Mouse (Mus musculus) hindbrain, postnatal 0 days (tissue): Measurements from ENCODE around the gene H6pd. TPM values are rescaled to one million over a fixed set of nuclear protein-coding genes. Genes with fewer than 3 reads are reported as not detected.
A peak's percentile ranks its signal among the peaks of the same experiment; 100 is the strongest.

Experiments
- ATAC-seq: fragments of 200-750 bp; cut with Nextera tagmentation; 2 replicates; pipeline ENCODE4 v1.8.0; 2017; ENCODE audit warnings: mild to moderate bottlenecking, moderate TSS enrichment, moderate library complexity
- DNase-seq: peaks from one replicate; pipeline ENCODE4 v3.0.0-alpha.2; 2015; ENCODE audit warnings: low spot score
- H3K27ac ChIP-seq: fragments of 300-500 bp; sonication (generic); 2 replicates; pipeline ENCODE4 v1.5.1; 2014; ENCODE audit warnings: mild to moderate bottlenecking
- H3K27me3 ChIP-seq: fragments of 300-500 bp; sonication (generic); 2 replicates; pipeline ENCODE4 v1.6.1; 2014; ENCODE audit warnings: low read length, mixed read lengths; ENCODE audit not compliant: insufficient read depth
- H3K36me3 ChIP-seq: fragments of 300-500 bp; sonication (generic); 2 replicates; pipeline ENCODE4 v1.6.1; 2014; ENCODE audit warnings: low read length, mixed read lengths; ENCODE audit not compliant: insufficient read depth
- H3K4me1 ChIP-seq: fragments of 300-500 bp; sonication (generic); 2 replicates; pipeline ENCODE4 v1.6.1; 2014; ENCODE audit warnings: antibody characterized with exemption, low read length, mixed read lengths; ENCODE audit not compliant: insufficient read depth
- H3K4me2 ChIP-seq: fragments of 300-500 bp; sonication (generic); 2 replicates; pipeline ENCODE4 v1.6.1; 2014; ENCODE audit warnings: low read depth, mild to moderate bottlenecking, low read length, moderate library complexity, mixed read lengths
- H3K4me3 ChIP-seq: fragments of 300-500 bp; sonication (generic); 2 replicates; pipeline ENCODE4 v1.5.1; 2014; ENCODE audit warnings: low read length
- H3K9ac ChIP-seq: fragments of 300-500 bp; sonication (generic); replicated peaks from 2 replicates; pipeline ENCODE4 v1.6.1; 2014; ENCODE audit warnings: mild to moderate bottlenecking, low read length, moderate library complexity, mixed read lengths
- H3K9me3 ChIP-seq: fragments of 300-500 bp; sonication (generic); 2 replicates; pipeline ENCODE4 v1.6.1; 2016; ENCODE audit warnings: low read length, mixed read lengths
- CTCF ChIP-seq: IDR thresholded peaks from 2 replicates; pipeline ENCODE4 v1.5.1; 2016; ENCODE audit warnings: antibody characterized with exemption, control low read depth, low read depth
- WGBS: fragments of 180-500 bp; shearing (Covaris S2); extraction: QIAGEN DNeasy Blood & Tissue Kit; methylation state at CpG from one replicate; pipeline ENCODE4 v1.1.7; 2014; 5-methylcytosine and 5-hydroxymethylcytosine counted together
- polyA plus RNA-seq: library from polyadenylated mRNA; unstranded; fragments of >200 nt; fragmentation: Nextera tagmentation; extraction: Ambion mirVana; gene quantifications from 2 replicates; pipeline ENCODE4 v1.2.1, GENCODE M21; 2015
- total RNA-seq: library from RNA; depleted of rRNA; stranded (reverse); fragments of >200 nt; gene quantifications from 2 replicates; pipeline ENCODE4 v1.2.3, GENCODE M21; 2014; rRNA removed

H6pd gene
- total RNA-seq (15.0 and 16.9 TPM in 2 replicates), polyA plus RNA-seq (3.0 and 3.4 TPM in 2 replicates)

DNA sequence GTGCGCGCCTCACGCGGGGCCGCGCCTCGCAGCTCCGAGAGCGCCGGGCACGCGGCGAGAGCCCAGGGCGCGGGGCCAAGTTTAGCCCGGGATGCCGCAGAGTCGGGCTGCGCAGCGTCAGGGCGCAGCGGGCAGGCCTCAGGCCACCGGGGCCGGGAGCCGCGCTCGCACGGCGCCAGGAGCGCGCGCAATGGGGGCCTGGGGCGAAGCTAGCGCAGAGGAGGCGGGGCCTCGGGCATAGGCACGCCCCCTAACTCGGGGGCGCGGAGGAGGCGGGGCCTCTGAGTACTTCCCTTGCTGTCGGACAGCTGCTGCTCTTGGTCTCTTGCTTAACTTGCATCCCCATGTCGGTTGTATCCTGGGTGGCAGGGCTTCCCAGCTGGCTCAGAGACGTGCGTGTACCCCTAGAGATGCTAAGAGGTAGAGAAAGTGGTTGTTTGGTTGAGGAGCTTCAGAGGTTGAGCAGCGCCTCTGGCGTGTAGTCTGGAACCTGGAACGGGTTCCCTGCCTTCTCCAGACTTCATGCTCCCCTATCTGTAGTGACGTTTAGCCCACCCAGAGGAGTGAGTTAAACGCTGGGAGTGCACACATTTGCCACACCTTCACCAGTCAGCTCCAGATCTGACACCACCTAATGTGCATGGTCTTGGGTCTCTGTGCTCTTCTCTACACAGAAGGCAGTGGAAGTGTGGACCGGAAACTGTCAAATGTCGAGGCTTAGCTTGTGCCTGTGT lies at the start of gene H6pd:
Gene H6pd (minus strand): TSS at position 171 of the 734 bp plus-strand sequence.
- ATAC-seq = peak; percentile 83
- DNase-seq = peak; percentile 93
- no peak for TF ChIP-seq CTCF

GRCm38 (mm10) chr4:150057722-150058121 lies 48.9 kb upstream of the H6pd start:
- H3K9me3 ChIP-seq = no peaks in the 10 kb centered on the region
- H3K4me1 ChIP-seq = no peaks in the 10 kb centered on the region
- no peak overlapping the region for H3K4me3 ChIP-seq
- no peak for ATAC-seq
- no peak overlapping the region for H3K9ac ChIP-seq
- TF ChIP-seq CTCF = no peak
- H3K27ac ChIP-seq = no peak overlapping the region
- H3K36me3 ChIP-seq = no peaks in the 10 kb centered on the region
- H3K27me3 ChIP-seq = no peaks in the 10 kb centered on the region
- no peak for DNase-seq
- H3K4me2 ChIP-seq = no peak overlapping the region
- 90% methylated on average over 12 of the region's 12 CpGs for WGBS

More for the DNA sequence above, at the start of gene H6pd:
- Histone ChIP-seq H3K9me3 (no peaks in the 10 kb centered on the region), H3K4me2 (peak within 1 kb of the TSS; percentile 86), H3K27me3 (no peaks in the 10 kb centered on the region), H3K27ac (peak within 1 kb of the TSS; percentile 91), H3K36me3 (no peaks in the 10 kb centered on the region), H3K4me1 (0 out of 2 replicates have a peak, but pooled peaks cover 10% of the 10 kb centered on the region), H3K9ac (peak within 1 kb of the TSS; percentile 84), H3K4me3 (peak within 1 kb of the TSS; percentile 69)
- 4% methylated on average over 43 of the region's 52 CpGs for WGBS

DNA sequence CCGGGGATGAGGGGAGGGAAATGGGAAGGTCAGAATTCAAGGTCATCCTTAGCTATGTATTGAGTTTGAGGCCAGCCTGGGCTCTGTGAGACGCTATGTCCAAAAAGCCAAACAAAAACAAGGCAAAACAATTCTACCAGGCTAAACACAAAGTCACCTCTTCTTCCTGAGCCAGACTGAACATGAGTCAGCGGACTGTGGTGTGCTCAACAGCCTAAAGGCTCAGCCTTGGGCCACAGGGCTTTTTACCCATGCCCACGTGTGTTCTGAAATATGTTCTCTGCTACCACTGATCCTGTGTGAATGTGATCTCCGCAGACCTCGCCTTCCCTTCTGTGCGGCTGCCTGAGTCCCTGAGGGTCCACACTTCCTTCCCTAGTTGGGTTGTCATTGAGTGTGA lies 47.3 kb upstream of the H6pd start:
- Histone ChIP-seq H3K4me3 (no peak overlapping the region), H3K9me3 (no peaks in the 10 kb centered on the region), H3K27me3 (no peaks in the 10 kb centered on the region), H3K4me1 (no peaks in the 10 kb centered on the region), H3K4me2 (no peak overlapping the region), H3K9ac (no peak overlapping the region), H3K36me3 (no peaks in the 10 kb centered on the region), H3K27ac (no peak overlapping the region)
- DNase-seq (no peak), ATAC-seq (no peak)
- WGBS = 80% methylated on average over 7 of the region's 7 CpGs
- TF ChIP-seq CTCF = no peak

GRCm38 (mm10) chr4:150052380-150052779 lies 43.6 kb upstream of the H6pd start:
- Histone ChIP-seq H3K4me1 (peaks cover 16% of the 10 kb centered on the region), H3K27me3 (peaks cover 11% of the 10 kb centered on the region; the same call in 1 of the 2 replicates), H3K36me3 (no peaks in the 10 kb centered on the region), H3K4me2 (no peak overlapping the region), H3K4me3 (no peak overlapping the region), H3K27ac (no peak overlapping the region), H3K9me3 (no peaks in the 10 kb centered on the region), H3K9ac (no peak overlapping the region)
- WGBS = 93% methylated on average over 3 of the region's 3 CpGs
- ATAC-seq (no peak), DNase-seq (no peak)
- TF ChIP-seq CTCF = no peak

- Histone ChIP-seq H3K27me3 (peaks cover 13% of the 10 kb centered on the region; the same call in 1 of the 2 replicates), H3K4me3 (no peak overlapping the region), H3K4me1 (peaks cover 17% of the 10 kb centered on the region), H3K27ac (no peak overlapping the region), H3K4me2 (no peak overlapping the region), H3K9me3 (no peaks in the 10 kb centered on the region), H3K36me3 (no peaks in the 10 kb centered on the region), H3K9ac (no peak overlapping the region)
- TF ChIP-seq CTCF = no peak
- no peak for DNase-seq
- WGBS = 84% methylated on average over 8 of the region's 8 CpGs
- no peak for ATAC-seq
These were observed 42.7 kb upstream of the H6pd start for GRCm38 (mm10) chr4:150051514-150051913.

DNA sequence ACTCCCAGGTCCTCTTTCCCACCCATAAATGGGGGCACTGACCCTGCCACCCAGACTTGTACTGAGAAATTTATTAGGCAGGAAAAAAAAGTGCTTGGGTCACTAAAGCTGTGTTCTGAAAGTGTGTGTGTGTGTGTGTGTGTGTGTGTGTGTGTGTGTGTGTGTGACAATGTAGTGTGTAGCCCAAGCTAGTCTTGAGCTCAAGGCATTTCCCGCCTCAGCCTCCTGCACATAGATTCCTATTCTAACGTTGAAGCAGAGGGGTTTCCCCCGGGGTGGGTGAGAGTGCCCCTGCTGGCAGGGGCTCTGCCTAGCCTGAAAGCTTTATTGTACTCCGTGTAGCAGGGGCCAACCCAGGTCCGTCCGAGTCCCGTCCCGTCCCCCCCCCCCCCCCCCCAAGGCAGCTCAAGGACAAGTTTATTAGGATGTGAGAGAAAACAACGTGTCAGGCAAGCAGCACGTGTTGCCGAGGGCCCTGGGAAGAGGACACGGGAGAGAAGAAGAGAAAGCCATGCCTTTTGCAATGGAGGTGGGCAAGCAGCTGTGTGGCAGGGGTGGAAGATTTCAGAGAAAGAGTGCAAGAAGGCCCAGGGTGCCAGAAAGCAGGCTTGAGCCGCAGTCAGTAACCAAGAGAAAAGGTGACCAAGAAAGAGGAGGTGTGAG lies 40.9 kb upstream of the H6pd start:
- peak overlapping the region; percentile 91; the same call in 1 of the 2 replicates for H3K4me2 ChIP-seq
- no peak for TF ChIP-seq CTCF
- no peak overlapping the region for H3K4me3 ChIP-seq
- no peaks in the 10 kb centered on the region for H3K36me3 ChIP-seq
- ATAC-seq (no peak), DNase-seq (no peak)
- 22% methylated on average over 13 of the region's 13 CpGs for WGBS
- H3K4me1 ChIP-seq = peaks cover 17% of the 10 kb centered on the region
- H3K27ac ChIP-seq = no peak overlapping the region
- H3K27me3 ChIP-seq = peaks cover 13% of the 10 kb centered on the region; the same call in 1 of the 2 replicates
- H3K9ac ChIP-seq = no peak overlapping the region
- H3K9me3 ChIP-seq = no peaks in the 10 kb centered on the region
